Mouse (Mus musculus) myocyte (in vitro differentiated cells): ENCODE measurements around the gene Ipcef1.

Source experiments
- CEBPB ChIP-seq: IDR thresholded peaks from 2 replicates; pipeline ENCODE4 v1.6.1; 2011; ENCODE audit warnings: mild to moderate bottlenecking, moderate library complexity; ENCODE audit not compliant: poor library complexity, insufficient read depth, severe bottlenecking
- E2F4 ChIP-seq: IDR thresholded peaks from one replicate; pipeline ENCODE4 v1.6.1; 2011; ENCODE audit warnings: mild to moderate bottlenecking, control low read depth, moderate library complexity; ENCODE audit not compliant: insufficient read depth
- MAX ChIP-seq: IDR thresholded peaks from one replicate; pipeline ENCODE4 v1.6.1; 2011; ENCODE audit warnings: low read depth, mild to moderate bottlenecking, control low read depth
- MYOD1 ChIP-seq, 3 experiments: IDR thresholded peaks; one replicate each; pipeline ENCODE4 v1.6.1; 2011; ENCODE audit warnings: control low read depth in 2 of 3, low read depth in 2 of 3, mild to moderate bottlenecking in 2 of 3, moderate library complexity in 1 of 3; ENCODE audit not compliant: insufficient read length in 2 of 3, control insufficient read depth in 1 of 3
- POLR2A ChIP-seq: IDR thresholded peaks from one replicate; pipeline ENCODE4 v1.6.1; 2011; ENCODE audit warnings: low read depth, mild to moderate bottlenecking, control low read depth, moderate library complexity; ENCODE audit not compliant: insufficient read length
- POLR2AphosphoS2 ChIP-seq: IDR thresholded peaks from one replicate; pipeline ENCODE4 v1.6.1; 2011; ENCODE audit warnings: low read depth, control low read depth; ENCODE audit not compliant: insufficient read length
- REST ChIP-seq: IDR thresholded peaks from one replicate; pipeline ENCODE4 v1.6.1; 2011; ENCODE audit warnings: mild to moderate bottlenecking, control low read depth, moderate library complexity; ENCODE audit not compliant: insufficient read depth, insufficient read length
- TCF12 ChIP-seq: IDR thresholded peaks from one replicate; pipeline ENCODE4 v1.6.1; 2011; ENCODE audit warnings: mild to moderate bottlenecking, control low read depth; ENCODE audit not compliant: poor library complexity, insufficient read depth, severe bottlenecking
- USF1 ChIP-seq: IDR thresholded peaks from one replicate; pipeline ENCODE4 v1.6.1; 2011; ENCODE audit warnings: low read depth, mild to moderate bottlenecking, control low read depth, moderate library complexity

DNA sequence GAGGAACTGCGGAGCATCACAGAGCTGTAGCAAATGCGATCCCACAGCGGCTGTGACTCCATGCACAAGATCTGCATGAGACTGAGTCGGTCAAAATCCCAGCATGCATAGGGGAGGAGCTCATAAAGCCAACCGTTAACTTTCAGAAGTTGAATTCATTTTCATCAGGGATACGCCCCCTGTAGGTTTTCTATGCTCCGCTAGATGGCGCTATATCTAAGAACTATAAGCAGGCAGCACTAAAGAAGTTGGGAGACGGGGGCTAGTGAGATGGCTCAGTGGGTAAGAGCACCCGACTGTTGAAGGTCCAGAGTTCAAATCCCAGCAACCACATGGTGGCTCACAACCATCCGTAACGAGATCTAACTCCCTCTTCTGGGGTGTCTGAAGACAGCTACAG, 16.3 kb upstream of the Ipcef1 start:
- no peak for TF ChIP-seq POLR2AphosphoS2
- no peak for TF ChIP-seq POLR2A
- no peak for TF ChIP-seq MAX
- no peak for TF ChIP-seq E2F4
- no peak for TF ChIP-seq CEBPB
- TF ChIP-seq MYOD1 (IDR thresholded peaks at IDR 0.05; ENCODE audit: control insufficient read depth in 1 of 3, insufficient read length in 2 of 3, low read depth in 2 of 3) = no peak
- TF ChIP-seq REST = no peak
- TF ChIP-seq USF1 = no peak
- TF ChIP-seq TCF12 = no peak
